In genomic region chr12:76531986-76532925, GRCm38 (mm10) we compare ENCODE assay signal across 8 mouse cellular contexts. TPM values are rescaled to one million over a fixed set of nuclear protein-coding genes. Genes with fewer than 3 reads are reported as not detected.
A peak's percentile ranks its signal among the peaks of the same experiment; 100 is the strongest.
DNase-seq lines count a peak whose midpoint lies in the region; ATAC-seq lines count a peak whose summit lies in the region.

No protein-coding gene starts in this region.

- intact Hi-C loops in heart, postnatal 36 days (cut with DNase I), result loop anchor here (2.0 to 5.0 kb wide), 2 partner anchors 35 to 55 kb away; no protein-coding TSS in a partner anchor
- intact Hi-C loops in gastrocnemius, postnatal 36 days (cut with DNase I), result no loop called here

- H3K36me3 ChIP-seq in heart, embryonic 12.5 days, result no peaks in the 10 kb centered on the region
- H3K36me3 ChIP-seq in midbrain, embryonic 12.5 days, result no peaks in the 10 kb centered on the region

- no peak overlapping the region for H3K27ac ChIP-seq in heart, embryonic 12.5 days (ENCODE audit: poor library complexity, severe bottlenecking)
- H3K27ac ChIP-seq in midbrain, embryonic 12.5 days (replicated peaks), result no peak overlapping the region

- H3K4me2 ChIP-seq in heart, embryonic 12.5 days, result peak overlapping the region; percentile 84
- H3K4me2 ChIP-seq in midbrain, embryonic 12.5 days (replicated peaks), result peak overlapping the region; percentile 95

- WGBS in heart, embryonic 12.5 days, result 4% methylated on average over 19 of the region's 19 CpGs
- WGBS in midbrain, embryonic 12.5 days, result 2% methylated on average over 19 of the region's 19 CpGs

- DNase-seq in heart, postnatal 36 days, result no peak
- DNase-seq in embryo, embryonic 9.5 days (ENCODE audit: extremely low spot score), result peak; percentile 46
- DNase-seq in kidney, adult 11 months, result peak; percentile 86
- DNase-seq in layer of hippocampus, postnatal 10 days (ENCODE audit: low spot score in 2 of 2), result no peak
- DNase-seq in thymus, postnatal 14 days, result no peak
- DNase-seq in gastrocnemius, postnatal 36 days, result no peak

- H3K9ac ChIP-seq in heart, embryonic 12.5 days, result peak overlapping the region; percentile 88
- no peak overlapping the region for H3K9ac ChIP-seq in midbrain, embryonic 12.5 days (replicated peaks)

- peaks cover 15% of the 10 kb centered on the region for H3K27me3 ChIP-seq in heart, embryonic 12.5 days (replicated peaks)
- H3K27me3 ChIP-seq in midbrain, embryonic 12.5 days, result peaks cover 84% of the 10 kb centered on the region

- no peak for ATAC-seq in heart, embryonic 12.5 days (ENCODE audit: insufficient number of reproducible peaks, low FRiP score)
- ATAC-seq in midbrain, embryonic 12.5 days (ENCODE audit: low FRiP score, low read depth), result no peak

- peaks cover 28% of the 10 kb centered on the region for H3K4me1 ChIP-seq in heart, embryonic 12.5 days (replicated peaks)
- H3K4me1 ChIP-seq in midbrain, embryonic 12.5 days, result peaks cover 19% of the 10 kb centered on the region

- no peaks in the 10 kb centered on the region for H3K9me3 ChIP-seq in heart, embryonic 12.5 days (replicated peaks)
- no peaks in the 10 kb centered on the region for H3K9me3 ChIP-seq in midbrain, embryonic 12.5 days

- peak overlapping the region; percentile 77 for H3K4me3 ChIP-seq in heart, embryonic 12.5 days
- peak overlapping the region; percentile 65 for H3K4me3 ChIP-seq in midbrain, embryonic 12.5 days

RNA-seq across cellular contexts. Expression of gene Plekhg3, which starts 1.6 kb away (rescaled TPM):
- 8.2 and 10.3 TPM in 2 replicates for polyA plus RNA-seq in heart, embryonic 12.5 days (2016; fragmentation: Nextera tagmentation; extraction: Ambion mirVana)
- total RNA-seq in heart, postnatal 36 days (2021), result 10 to 100 TPM; 13.2 to 15.2 TPM
- polyA plus RNA-seq in midbrain, embryonic 12.5 days (2016; fragmentation: Nextera tagmentation; extraction: Ambion mirVana), result 1.3 and 1.8 TPM in 2 replicates
- 1 to 10 TPM; 6.1 to 6.2 TPM for total RNA-seq in layer of hippocampus, postnatal 10 days (2021)
- 1 to 10 TPM; 5.4 to 5.5 TPM for total RNA-seq in gastrocnemius, postnatal 36 days (2021)

Comparison
In these comparisons a context has a peak if more than half of its experiments do, and no peak if none do; other contexts are left out.
1. DNase-seq: peak in embryo, embryonic 9.5 days (single experiment) and kidney, adult 11 months (single experiment); none in heart, postnatal 36 days (0 of 2), layer of hippocampus, postnatal 10 days (0 of 2), thymus, postnatal 14 days (single experiment) and gastrocnemius, postnatal 36 days (0 of 2).